Mouse (Mus musculus): Measurements from ENCODE around the gene Foxp1. TPM values are rescaled to one million over a fixed set of nuclear protein-coding genes. Genes with fewer than 3 reads are reported as not detected.

Foxp1 gene
- polyA plus RNA-seq, 1 experiment from 2014 or later: 74.0 TPM

GRCm38 (mm10) chr6:99201271-99201705, 321.2 kb downstream of the Foxp1 start:
- H3K27me3 ChIP-seq: 0 out of 2 replicates have a peak, but pooled peaks cover 4% of the 10 kb centered on the region
- H3K4me2 ChIP-seq: peak overlapping the region; percentile 21; the same call in 1 of the 2 replicates
- H3K27ac ChIP-seq (replicated peaks): peak overlapping the region; percentile 59
- 0 out of 2 replicates have a peak overlapping the region, but pooled peaks have one; percentile 36 for H3K9ac ChIP-seq
- peak; percentile 52 for ATAC-seq (ENCODE audit: low read depth)
- H3K9me3 ChIP-seq: no peaks in the 10 kb centered on the region
- no peaks in the 10 kb centered on the region for H3K36me3 ChIP-seq
- peaks cover 65% of the 10 kb centered on the region for H3K4me1 ChIP-seq (replicated peaks)
- no peak overlapping the region for H3K4me3 ChIP-seq
- 2% methylated on average over 4 of the region's 4 CpGs for WGBS

GRCm38 (mm10) chr6:99200656-99201055, 321.9 kb downstream of the Foxp1 start:
- no peak for ATAC-seq (ENCODE audit: low read depth)
- H3K27ac ChIP-seq (replicated peaks): peak overlapping the region; percentile 59; the same call in 1 of the 2 replicates
- H3K4me1 ChIP-seq (replicated peaks): peaks cover 59% of the 10 kb centered on the region
- WGBS: 11% methylated on average over 11 of the region's 11 CpGs
- H3K9me3 ChIP-seq: no peaks in the 10 kb centered on the region
- 0 out of 2 replicates have a peak, but pooled peaks cover 1% of the 10 kb centered on the region for H3K27me3 ChIP-seq
- 0 out of 2 replicates have a peak overlapping the region, but pooled peaks have one; percentile 36 for H3K9ac ChIP-seq
- H3K4me2 ChIP-seq: peak overlapping the region; percentile 18
- no peaks in the 10 kb centered on the region for H3K36me3 ChIP-seq
- no peak overlapping the region for H3K4me3 ChIP-seq

- Histone ChIP-seq H3K9me3 (no peaks in the 10 kb centered on the region), H3K4me1 (replicated peaks) (peaks cover 45% of the 10 kb centered on the region), H3K36me3 (no peaks in the 10 kb centered on the region), H3K4me2 (no peak overlapping the region), H3K4me3 (no peak overlapping the region), H3K27me3 (no peaks in the 10 kb centered on the region), H3K9ac (no peak overlapping the region), H3K27ac (replicated peaks) (no peak overlapping the region)
- 88% methylated on average over 4 of the region's 4 CpGs for WGBS
- ATAC-seq (ENCODE audit: low read depth): no peak
Observed at GRCm38 (mm10) chr6:99199277-99199676, 323.2 kb downstream of the Foxp1 start.

GRCm38 (mm10) chr6:99193697-99194096, 328.8 kb downstream of the Foxp1 start:
- H3K27ac ChIP-seq (replicated peaks): no peak overlapping the region
- no peaks in the 10 kb centered on the region for H3K36me3 ChIP-seq
- H3K27me3 ChIP-seq: peaks cover 4% of the 10 kb centered on the region; the same call in 1 of the 2 replicates
- H3K4me3 ChIP-seq: no peak overlapping the region
- H3K4me2 ChIP-seq: no peak overlapping the region
- 69% methylated on average over 8 of the region's 8 CpGs for WGBS
- no peaks in the 10 kb centered on the region for H3K9me3 ChIP-seq
- H3K4me1 ChIP-seq (replicated peaks): peaks cover 30% of the 10 kb centered on the region
- no peak for ATAC-seq (ENCODE audit: low read depth)
- H3K9ac ChIP-seq: no peak overlapping the region

GRCm38 (mm10) chr6:99191636-99192137, 330.8 kb downstream of the Foxp1 start:
- H3K9ac ChIP-seq: peak overlapping the region; percentile 53
- no peak for ATAC-seq (ENCODE audit: low read depth)
- H3K9me3 ChIP-seq: no peaks in the 10 kb centered on the region
- peaks cover 16% of the 10 kb centered on the region; the same call in 1 of the 2 replicates for H3K27me3 ChIP-seq
- no peaks in the 10 kb centered on the region for H3K36me3 ChIP-seq
- peak overlapping the region; percentile 39 for H3K27ac ChIP-seq (replicated peaks)
- H3K4me3 ChIP-seq: no peak overlapping the region
- H3K4me2 ChIP-seq: peak overlapping the region; percentile 27; the same call in 1 of the 2 replicates
- WGBS: 61% methylated on average over 8 of the region's 8 CpGs
- H3K4me1 ChIP-seq (replicated peaks): peaks cover 33% of the 10 kb centered on the region

GRCm38 (mm10) chr6:99191041-99191635, 331.4 kb downstream of the Foxp1 start:
- Histone ChIP-seq H3K4me1 (replicated peaks) (peaks cover 34% of the 10 kb centered on the region), H3K4me3 (no peak overlapping the region), H3K27ac (replicated peaks) (peak overlapping the region; percentile 39), H3K9ac (peak overlapping the region; percentile 53), H3K4me2 (peak overlapping the region; percentile 27; the same call in 1 of the 2 replicates), H3K9me3 (no peaks in the 10 kb centered on the region), H3K27me3 (peaks cover 16% of the 10 kb centered on the region; the same call in 1 of the 2 replicates), H3K36me3 (no peaks in the 10 kb centered on the region)
- WGBS: 50% methylated on average over 12 of the region's 12 CpGs
- ATAC-seq (ENCODE audit: low read depth): no peak

DNA sequence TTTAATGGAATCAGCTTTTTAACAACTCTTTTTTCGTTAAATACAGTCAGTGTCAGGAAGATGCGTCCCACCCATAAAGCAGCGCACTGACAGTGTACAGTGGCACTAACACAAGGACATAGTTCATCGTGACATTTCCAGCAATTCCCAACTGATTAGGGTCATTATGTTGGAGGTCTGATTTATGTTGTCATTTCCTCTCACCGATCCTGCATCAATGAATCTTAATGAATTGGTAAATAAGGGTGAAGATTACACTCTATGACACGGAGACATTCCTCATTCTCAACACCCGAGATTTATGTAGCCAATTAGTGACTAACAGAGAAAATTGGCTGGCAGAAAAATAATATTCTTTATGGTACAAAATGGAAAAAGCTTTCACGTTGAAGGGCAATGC, 332.6 kb downstream of the Foxp1 start:
- H3K27ac ChIP-seq (replicated peaks): 0 out of 2 replicates have a peak overlapping the region, but pooled peaks have one; percentile 7
- H3K4me2 ChIP-seq: 0 out of 2 replicates have a peak overlapping the region, but pooled peaks have one; percentile 1

DNA sequence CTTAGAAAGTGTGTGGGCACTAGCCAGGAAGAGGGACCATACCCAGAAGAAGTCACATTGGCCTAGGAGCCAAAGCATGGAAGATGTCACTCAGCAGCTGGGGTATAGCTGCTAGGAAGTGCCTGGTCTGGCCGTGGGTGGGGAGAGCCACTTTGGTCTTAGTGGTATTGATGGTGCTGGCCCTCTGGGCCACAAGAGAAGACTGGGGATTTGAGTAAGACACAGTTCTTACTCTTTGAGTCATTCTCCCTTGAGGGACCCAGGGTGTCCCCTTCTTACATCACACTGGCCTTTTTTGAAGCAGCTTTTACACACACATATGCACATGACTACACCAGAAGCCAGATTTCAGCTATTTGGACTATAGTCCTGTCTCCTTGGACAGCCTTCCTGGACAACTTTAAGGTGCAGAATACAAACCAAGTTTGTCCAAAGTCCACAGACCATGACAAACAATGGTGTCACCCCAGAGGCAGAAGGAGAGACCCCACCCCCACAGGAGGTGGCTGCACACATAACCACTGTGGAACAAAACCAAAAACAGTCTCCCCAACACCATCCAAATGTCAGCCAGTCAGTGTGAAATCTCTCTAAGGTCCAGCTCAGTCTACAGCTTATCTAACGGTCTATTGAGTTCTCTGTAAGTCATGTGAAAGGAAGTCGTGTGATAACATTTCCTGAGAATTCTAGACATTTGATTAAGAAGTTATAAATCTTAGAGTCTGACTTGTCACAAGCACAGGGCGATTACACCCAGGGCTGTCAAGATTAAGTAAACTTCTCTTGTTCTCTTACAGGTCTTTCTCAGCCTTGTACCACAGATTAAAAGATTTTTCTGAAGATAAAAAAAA, 333.9 kb downstream of the Foxp1 start:
- peaks cover 16% of the 10 kb centered on the region; the same call in 1 of the 2 replicates for H3K27me3 ChIP-seq
- H3K36me3 ChIP-seq: no peaks in the 10 kb centered on the region
- 55% methylated on average over 4 of the region's 4 CpGs for WGBS
- H3K27ac ChIP-seq (replicated peaks): no peak overlapping the region
- no peak for ATAC-seq (ENCODE audit: low read depth)
- H3K9ac ChIP-seq: no peak overlapping the region
- no peak overlapping the region for H3K4me3 ChIP-seq
- no peaks in the 10 kb centered on the region for H3K9me3 ChIP-seq
- H3K4me1 ChIP-seq (replicated peaks): peaks cover 34% of the 10 kb centered on the region
- H3K4me2 ChIP-seq: no peak overlapping the region

More for the DNA sequence above, 332.6 kb downstream of the Foxp1 start:
- Histone ChIP-seq H3K36me3 (no peaks in the 10 kb centered on the region), H3K9ac (no peak overlapping the region), H3K4me3 (no peak overlapping the region), H3K9me3 (no peaks in the 10 kb centered on the region), H3K4me1 (replicated peaks) (peaks cover 34% of the 10 kb centered on the region), H3K27me3 (peaks cover 16% of the 10 kb centered on the region; the same call in 1 of the 2 replicates)
- ATAC-seq (ENCODE audit: low read depth): peak; percentile 83
- WGBS: 20% methylated on average over 8 of the region's 8 CpGs

DNA sequence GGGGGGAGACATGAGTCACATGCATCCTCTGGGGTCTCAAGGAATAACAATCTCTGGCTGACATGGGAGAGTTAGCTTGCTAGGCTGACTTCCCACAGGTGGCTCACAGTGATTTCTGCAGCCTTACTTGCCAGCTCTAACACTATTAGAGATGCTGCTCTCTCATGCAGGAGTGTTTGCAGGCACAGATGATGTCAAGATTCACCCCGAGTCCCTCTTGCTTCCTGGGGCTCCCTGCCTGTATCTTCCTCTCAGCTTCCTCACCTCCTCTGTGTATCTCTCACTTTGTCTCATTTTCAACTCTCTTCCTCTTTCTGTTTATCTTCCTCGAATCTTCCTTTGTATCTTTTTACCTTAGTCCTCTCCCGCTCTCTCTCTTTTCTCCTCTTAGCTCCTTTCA, 334.6 kb downstream of the Foxp1 start:
- Histone ChIP-seq H3K4me1 (replicated peaks) (peaks cover 34% of the 10 kb centered on the region), H3K27ac (replicated peaks) (no peak overlapping the region), H3K9ac (no peak overlapping the region), H3K36me3 (no peaks in the 10 kb centered on the region), H3K9me3 (no peaks in the 10 kb centered on the region), H3K4me2 (no peak overlapping the region), H3K4me3 (no peak overlapping the region), H3K27me3 (peaks cover 16% of the 10 kb centered on the region; the same call in 1 of the 2 replicates)
- no peak for ATAC-seq (ENCODE audit: low read depth)
- 81% methylated on average over 3 of the region's 3 CpGs for WGBS

GRCm38 (mm10) chr6:99187415-99187814, 335.1 kb downstream of the Foxp1 start:
- Histone ChIP-seq H3K36me3 (no peaks in the 10 kb centered on the region), H3K9ac (no peak overlapping the region), H3K9me3 (no peaks in the 10 kb centered on the region), H3K27ac (replicated peaks) (no peak overlapping the region), H3K4me1 (replicated peaks) (peaks cover 34% of the 10 kb centered on the region), H3K4me2 (no peak overlapping the region), H3K27me3 (peaks cover 16% of the 10 kb centered on the region; the same call in 1 of the 2 replicates), H3K4me3 (no peak overlapping the region)
- 72% methylated on average over 2 of the region's 2 CpGs for WGBS
- no peak for ATAC-seq (ENCODE audit: low read depth)

GRCm38 (mm10) chr6:99186569-99186968, 336.0 kb downstream of the Foxp1 start:
- no peak for ATAC-seq (ENCODE audit: low read depth)
- Histone ChIP-seq H3K4me1 (replicated peaks) (peaks cover 27% of the 10 kb centered on the region), H3K36me3 (no peaks in the 10 kb centered on the region), H3K9me3 (no peaks in the 10 kb centered on the region), H3K9ac (no peak overlapping the region), H3K4me2 (no peak overlapping the region), H3K4me3 (no peak overlapping the region), H3K27me3 (peaks cover 13% of the 10 kb centered on the region; the same call in 1 of the 2 replicates), H3K27ac (replicated peaks) (no peak overlapping the region)
- 56% methylated on average over 7 of the region's 7 CpGs for WGBS

GRCm38 (mm10) chr6:99185797-99186196, 336.7 kb downstream of the Foxp1 start:
- Histone ChIP-seq H3K4me2 (no peak overlapping the region), H3K9ac (no peak overlapping the region), H3K9me3 (no peaks in the 10 kb centered on the region), H3K4me1 (replicated peaks) (peaks cover 19% of the 10 kb centered on the region), H3K27me3 (peaks cover 12% of the 10 kb centered on the region; the same call in 1 of the 2 replicates), H3K36me3 (no peaks in the 10 kb centered on the region), H3K27ac (replicated peaks) (no peak overlapping the region), H3K4me3 (no peak overlapping the region)
- WGBS: 83% methylated on average over 2 of the region's 2 CpGs
- no peak for ATAC-seq (ENCODE audit: low read depth)

Data from neural tube, embryonic 13.5 days (tissue).